ENCODE assay signal across 16 mouse cellular contexts in the genomic region with DNA sequence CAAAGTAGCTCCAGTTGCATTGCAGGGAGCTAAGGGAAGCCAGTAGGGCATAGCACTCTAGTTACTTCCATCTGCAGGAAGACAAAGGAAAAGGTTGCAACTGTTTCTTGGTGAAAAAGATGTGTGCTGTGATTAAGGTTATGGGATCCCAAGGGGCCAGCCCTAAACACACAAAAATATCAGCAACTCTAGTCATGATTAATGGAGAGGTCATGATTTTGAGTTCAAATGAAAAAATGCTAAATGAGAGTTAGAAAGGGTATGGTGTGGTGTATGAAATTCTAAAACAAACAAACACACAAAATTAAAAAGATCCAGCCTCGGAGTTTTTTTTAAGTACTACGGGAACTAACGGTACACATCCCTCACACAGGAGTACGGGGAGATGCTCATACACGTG. TPM values are rescaled to one million over a fixed set of nuclear protein-coding genes. Genes with fewer than 3 reads are reported as not detected.
A peak's percentile ranks its signal among the peaks of the same experiment; 100 is the strongest.
DNase-seq lines count a peak whose midpoint lies in the region; ATAC-seq and TF ChIP-seq lines count a peak whose summit lies in the region.
"Had no signal": no experiment of that assay in that cellular context is flagged by ENCODE, and none has a peak within 500 bp of the region (broad histone marks: within the 10 kb centered on the region; RNA-seq: fewer than 3 reads in every experiment).

No protein-coding gene starts in this region.

- H3K4me1 ChIP-seq in heart, embryonic 13.5 days, result peaks cover 24% of the 10 kb centered on the region
- H3K4me1 ChIP-seq in kidney, embryonic 16.5 days (ENCODE audit: insufficient read depth, low read length), result peaks cover 19% of the 10 kb centered on the region; the same call in 1 of the 2 replicates
- peaks cover 19% of the 10 kb centered on the region for H3K4me1 ChIP-seq in embryonic facial prominence, embryonic 15.5 days
- H3K4me1 ChIP-seq in stomach, postnatal 0 days (replicated peaks; ENCODE audit: control insufficient read depth, insufficient read depth), result 0 out of 2 replicates have a peak, but pooled peaks cover 6% of the 10 kb centered on the region

- no peak for ATAC-seq in heart, embryonic 13.5 days (ENCODE audit: extremely low read depth, insufficient number of reproducible peaks, low FRiP score, low TSS enrichment)
- ATAC-seq in kidney, embryonic 16.5 days (ENCODE audit: low FRiP score, low TSS enrichment), result peak; percentile 24; the same call in 1 of the 2 replicates
- ATAC-seq in embryonic facial prominence, embryonic 15.5 days (ENCODE audit: insufficient number of reproducible peaks, low FRiP score, low TSS enrichment, low read depth), result no peak
- ATAC-seq in stomach, postnatal 0 days (ENCODE audit: low FRiP score, low TSS enrichment), result no peak
- ATAC-seq: forebrain, embryonic 14.5 days had no signal

- 42% methylated on average over 5 of the region's 5 CpGs for WGBS in heart, embryonic 13.5 days
- 52% methylated on average over 5 of the region's 5 CpGs for WGBS in kidney, embryonic 16.5 days
- 35% methylated on average over 5 of the region's 5 CpGs for WGBS in embryonic facial prominence, embryonic 15.5 days
- WGBS in stomach, postnatal 0 days, result 29% methylated on average over 5 of the region's 5 CpGs

- DNase-seq in heart, postnatal 14 days, result no peak
- no peak for DNase-seq in kidney, adult 11 months
- no peak for DNase-seq in stomach, postnatal 0 days (ENCODE audit: low spot score)
- no peak for DNase-seq in adipocyte (ENCODE audit: low spot score)
- DNase-seq: adrenal gland, postnatal 14 days; cerebellum, postnatal 36 days; gastrocnemius, postnatal 36 days; lung, postnatal 14 days; thymus, postnatal 14 days had no signal

- no peak for TF ChIP-seq CTCF in stomach, postnatal 0 days (IDR thresholded peaks at IDR 0.05; ENCODE audit: low read depth)

- H3K27me3 ChIP-seq in heart, embryonic 13.5 days (replicated peaks), result no peaks in the 10 kb centered on the region
- H3K27me3 ChIP-seq in kidney, embryonic 16.5 days (ENCODE audit: insufficient read depth, low read length), result no peaks in the 10 kb centered on the region
- no peaks in the 10 kb centered on the region for H3K27me3 ChIP-seq in embryonic facial prominence, embryonic 15.5 days
- H3K27me3 ChIP-seq in stomach, postnatal 0 days (ENCODE audit: control insufficient read depth, insufficient read depth, low read length), result no peaks in the 10 kb centered on the region
- H3K27me3 ChIP-seq: midbrain, embryonic 12.5 days; neural tube, embryonic 12.5 days had no signal

- no peak overlapping the region for H3K4me2 ChIP-seq in heart, embryonic 13.5 days
- peak overlapping the region; percentile 26; the same call in 1 of the 2 replicates for H3K4me2 ChIP-seq in kidney, embryonic 16.5 days (replicated peaks; ENCODE audit: low read depth, low read length)
- no peak overlapping the region for H3K4me2 ChIP-seq in embryonic facial prominence, embryonic 15.5 days (replicated peaks)
- no peak overlapping the region for H3K4me2 ChIP-seq in stomach, postnatal 0 days (replicated peaks; ENCODE audit: low read depth)
- H3K4me2 ChIP-seq: liver, embryonic 11.5 days; midbrain, embryonic 12.5 days; neural tube, embryonic 12.5 days had no signal

- no peaks in the 10 kb centered on the region for H3K9me3 ChIP-seq in heart, embryonic 13.5 days
- no peaks in the 10 kb centered on the region for H3K9me3 ChIP-seq in kidney, embryonic 16.5 days (ENCODE audit: low read length)
- H3K9me3 ChIP-seq in embryonic facial prominence, embryonic 15.5 days (replicated peaks), result no peaks in the 10 kb centered on the region
- no peaks in the 10 kb centered on the region for H3K9me3 ChIP-seq in stomach, postnatal 0 days (ENCODE audit: control insufficient read depth, low read length)
- H3K9me3 ChIP-seq: midbrain, embryonic 12.5 days; neural tube, embryonic 12.5 days had no signal

- H3K9ac ChIP-seq in heart, embryonic 13.5 days, result no peak overlapping the region
- H3K9ac ChIP-seq in kidney, embryonic 16.5 days (replicated peaks; ENCODE audit: low read length), result no peak overlapping the region
- H3K9ac ChIP-seq in embryonic facial prominence, embryonic 15.5 days, result no peak overlapping the region
- H3K9ac ChIP-seq in stomach, postnatal 0 days (ENCODE audit: low read length), result no peak overlapping the region
- H3K9ac ChIP-seq: midbrain, embryonic 12.5 days; neural tube, embryonic 12.5 days had no signal

- H3K36me3 ChIP-seq in heart, embryonic 13.5 days, result no peaks in the 10 kb centered on the region
- H3K36me3 ChIP-seq in kidney, embryonic 16.5 days (ENCODE audit: insufficient read depth, low read length), result no peaks in the 10 kb centered on the region
- H3K36me3 ChIP-seq in embryonic facial prominence, embryonic 15.5 days, result no peaks in the 10 kb centered on the region
- H3K36me3 ChIP-seq in stomach, postnatal 0 days (ENCODE audit: control insufficient read depth, insufficient read depth, low read length), result no peaks in the 10 kb centered on the region
- H3K36me3 ChIP-seq: midbrain, embryonic 12.5 days; neural tube, embryonic 12.5 days had no signal

- intact Hi-C loops in heart, postnatal 14 days (cut with DNase I), result loop anchor here (5.0 kb wide), 2 partner anchors 33 to 52 kb away; no protein-coding TSS in a partner anchor

- peak overlapping the region; percentile 88 for H3K27ac ChIP-seq in heart, embryonic 13.5 days (replicated peaks)
- peak overlapping the region; percentile 94 for H3K27ac ChIP-seq in kidney, embryonic 16.5 days (ENCODE audit: low read length)
- peak overlapping the region; percentile 95 for H3K27ac ChIP-seq in embryonic facial prominence, embryonic 15.5 days (replicated peaks)
- peak overlapping the region; percentile 80 for H3K27ac ChIP-seq in stomach, postnatal 0 days (replicated peaks)
- H3K27ac ChIP-seq: midbrain, embryonic 12.5 days; neural tube, embryonic 12.5 days had no signal

- TF ChIP-seq EP300 in stomach, postnatal 0 days (optimal IDR thresholded peaks at IDR 0.05), result no peak

- H3K4me3 ChIP-seq in heart, embryonic 13.5 days, result no peak overlapping the region
- no peak overlapping the region for H3K4me3 ChIP-seq in kidney, embryonic 16.5 days (ENCODE audit: low read length)
- H3K4me3 ChIP-seq in embryonic facial prominence, embryonic 15.5 days (replicated peaks), result no peak overlapping the region
- H3K4me3 ChIP-seq in stomach, postnatal 0 days (ENCODE audit: low read depth, low read length), result no peak overlapping the region
- H3K4me3 ChIP-seq: midbrain, embryonic 12.5 days; neural tube, embryonic 12.5 days had no signal

RNA-seq across cellular contexts. Expression of a gene that starts 49.1 kb away (rescaled TPM):
- 253 and 328 TPM in 2 replicates for polyA plus RNA-seq in heart, embryonic 13.5 days (2015; fragmentation: Nextera tagmentation; extraction: Ambion mirVana)
- 100 to 1,000 TPM; 351 to 400 TPM for total RNA-seq in heart, postnatal 14 days (2021)
- polyA plus RNA-seq in kidney, embryonic 16.5 days (2015; fragmentation: Nextera tagmentation; extraction: Ambion mirVana), result 551 and 618 TPM in 2 replicates
- polyA plus RNA-seq in embryonic facial prominence, embryonic 15.5 days (2015; fragmentation: Nextera tagmentation; extraction: Ambion mirVana), result 2,269 and 2,307 TPM in 2 replicates
- 488 and 504 TPM in 2 replicates for polyA plus RNA-seq in stomach, postnatal 0 days (2015; fragmentation: Nextera tagmentation; extraction: Ambion mirVana)
